Mouse (Mus musculus) limb, embryonic 14.5 days (tissue): ENCODE measurements around the gene Trim44. TPM values are rescaled to one million over a fixed set of nuclear protein-coding genes. Genes with fewer than 3 reads are reported as not detected.
A peak's percentile ranks its signal among the peaks of the same experiment; 100 is the strongest.

Source experiments
- ATAC-seq: fragments of 200-750 bp; cut with Nextera tagmentation; 2 replicates; pipeline ENCODE4 v1.8.0; 2017; ENCODE audit warnings: low read depth, moderate number of reproducible peaks, moderate TSS enrichment; ENCODE audit not compliant: low FRiP score
- DNase-seq: peaks from one replicate; pipeline ENCODE4 v3.0.0-alpha.2; 2015; ENCODE audit warnings: low spot score
- H3K27ac ChIP-seq: fragments of 300-500 bp; sonication (generic); replicated peaks from 2 replicates; pipeline ENCODE4 v1.5.1; 2014; ENCODE audit warnings: low read depth, mild to moderate bottlenecking, low read length, moderate library complexity, mixed read lengths
- H3K27me3 ChIP-seq: fragments of 300-500 bp; sonication (generic); 2 replicates; pipeline ENCODE4 v1.6.1; 2014; ENCODE audit warnings: low read length, mixed read lengths; ENCODE audit not compliant: control insufficient read depth, insufficient read depth
- H3K36me3 ChIP-seq: fragments of 300-500 bp; sonication (generic); 2 replicates; pipeline ENCODE4 v1.6.1; 2014; ENCODE audit warnings: mild to moderate bottlenecking, low read length, moderate library complexity, mixed read lengths; ENCODE audit not compliant: control insufficient read depth, insufficient read depth
- H3K4me1 ChIP-seq: fragments of 300-500 bp; sonication (generic); 2 replicates; pipeline ENCODE4 v1.6.1; 2014; ENCODE audit warnings: antibody characterized with exemption, low read length, mixed read lengths; ENCODE audit not compliant: control insufficient read depth, insufficient read depth
- H3K4me2 ChIP-seq: fragments of 300-500 bp; sonication (generic); replicated peaks from 2 replicates; pipeline ENCODE4 v1.6.1; 2014; ENCODE audit warnings: low read depth, mild to moderate bottlenecking, low read length, moderate library complexity; ENCODE audit not compliant: severe bottlenecking
- H3K4me3 ChIP-seq: fragments of 300-500 bp; sonication (generic); replicated peaks from 2 replicates; pipeline ENCODE4 v1.5.1; 2014; ENCODE audit warnings: low read length
- H3K9ac ChIP-seq: fragments of 300-500 bp; sonication (generic); 2 replicates; pipeline ENCODE4 v1.6.1; 2014; ENCODE audit warnings: mild to moderate bottlenecking, low read depth, low read length, moderate library complexity; ENCODE audit not compliant: severe bottlenecking
- H3K9me3 ChIP-seq: fragments of 300-500 bp; sonication (generic); 2 replicates; pipeline ENCODE4 v1.6.1; 2016; ENCODE audit warnings: low read length; ENCODE audit not compliant: control insufficient read depth
- POLR2A ChIP-seq: fragments of 200-500 bp; IDR thresholded peaks from 2 replicates; pipeline ENCODE4 v1.8.0; 2012; ENCODE audit warnings: inconsistent platforms, mild to moderate bottlenecking, moderate library complexity, borderline replicate concordance; ENCODE audit not compliant: insufficient read depth, insufficient read length; ENCODE audit errors: extremely low read depth
- WGBS: fragments of 180-500 bp; shearing (Covaris S2); extraction: QIAGEN DNeasy Blood & Tissue Kit; methylation state at CpG from one replicate; pipeline ENCODE4 v1.1.7; 2014; 5-methylcytosine and 5-hydroxymethylcytosine counted together
- polyA plus RNA-seq, 2 experiments: library from polyadenylated mRNA; depleted of rRNA in 1 of 2; stranded (reverse) in 1 of 2; unstranded in 1 of 2; fragments of >200 nt; fragmentation: Nextera tagmentation in 1 of 2; extraction: Ambion mirVana in 1 of 2; gene quantifications; 2 replicates each; pipeline versions ENCODE4 v1.2.1 to v1.2.3; 2012 to 2014

Gene Trim44
- polyA plus RNA-seq, 2 experiments = 36.4 to 69.7 TPM

DNA sequence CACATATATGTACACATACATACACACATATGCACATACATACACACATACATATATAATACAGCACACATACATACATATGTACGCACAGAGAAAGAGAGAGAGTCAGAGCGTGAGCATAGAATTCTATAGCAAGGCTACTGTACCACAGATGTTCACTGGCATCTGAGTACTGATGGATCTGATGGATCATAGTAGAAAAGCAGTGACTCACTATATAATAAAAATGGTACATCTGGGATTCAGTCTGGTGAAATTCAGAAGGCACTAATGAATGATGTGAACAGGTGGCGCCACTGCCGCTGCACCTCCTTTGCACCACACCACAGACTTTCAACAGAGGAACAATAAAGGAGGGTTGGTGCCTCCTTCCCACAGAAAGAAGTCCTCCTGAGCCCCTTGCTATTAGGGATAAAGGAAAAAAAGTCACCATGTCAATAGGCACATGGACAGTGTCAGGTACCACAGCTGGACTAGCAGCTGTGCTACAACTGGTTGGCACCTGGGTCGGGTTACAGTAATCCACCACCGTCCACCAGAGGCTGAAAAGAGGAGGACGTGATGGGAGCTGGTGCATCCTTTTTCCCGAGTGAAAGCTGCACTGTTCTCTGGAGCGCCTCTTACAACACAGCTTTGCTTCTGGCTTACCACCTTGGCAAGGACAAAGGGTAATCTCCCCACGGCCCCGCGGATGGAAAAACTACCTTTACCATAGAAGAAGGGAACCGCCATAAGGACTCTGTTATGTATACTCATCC is 139.9 kb downstream of the Trim44 start:
- Histone ChIP-seq H3K9ac (no peak overlapping the region), H3K27ac (no peak overlapping the region), H3K4me3 (no peak overlapping the region), H3K36me3 (no peaks in the 10 kb centered on the region), H3K4me1 (no peaks in the 10 kb centered on the region), H3K9me3 (no peaks in the 10 kb centered on the region), H3K4me2 (no peak overlapping the region), H3K27me3 (no peaks in the 10 kb centered on the region)
- DNase-seq (no peak), ATAC-seq (peak; percentile 65)
- 42% methylated on average over 13 of the region's 13 CpGs for WGBS
- no peak for TF ChIP-seq POLR2A

DNA sequence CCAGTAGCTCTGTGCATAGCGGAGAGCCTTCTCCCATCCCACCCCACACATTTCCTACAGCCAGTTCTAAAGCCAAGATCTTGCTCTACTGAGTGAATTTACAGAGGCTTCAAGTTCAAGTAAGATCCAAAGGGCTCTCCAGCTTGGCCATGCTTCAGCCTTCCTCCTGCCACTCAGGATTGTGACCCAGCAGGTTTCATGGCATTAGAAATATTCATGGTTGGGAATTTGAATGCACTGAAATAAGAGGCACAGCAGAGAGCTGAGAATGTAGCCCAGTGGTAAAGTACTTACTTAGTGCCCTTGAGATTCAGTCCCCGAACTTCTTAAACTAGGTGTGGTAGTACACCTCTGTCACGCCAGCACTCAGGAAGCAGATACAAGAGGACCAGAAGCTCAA is 140.7 kb downstream of the Trim44 start:
- no peaks in the 10 kb centered on the region for H3K27me3 ChIP-seq
- 88% methylated on average over 3 of the region's 3 CpGs for WGBS
- ATAC-seq (no peak), DNase-seq (no peak)
- H3K9ac ChIP-seq = no peak overlapping the region
- no peaks in the 10 kb centered on the region for H3K36me3 ChIP-seq
- no peak for TF ChIP-seq POLR2A
- H3K27ac ChIP-seq = no peak overlapping the region
- no peak overlapping the region for H3K4me3 ChIP-seq
- no peaks in the 10 kb centered on the region for H3K9me3 ChIP-seq
- H3K4me2 ChIP-seq = no peak overlapping the region
- H3K4me1 ChIP-seq = no peaks in the 10 kb centered on the region

DNA sequence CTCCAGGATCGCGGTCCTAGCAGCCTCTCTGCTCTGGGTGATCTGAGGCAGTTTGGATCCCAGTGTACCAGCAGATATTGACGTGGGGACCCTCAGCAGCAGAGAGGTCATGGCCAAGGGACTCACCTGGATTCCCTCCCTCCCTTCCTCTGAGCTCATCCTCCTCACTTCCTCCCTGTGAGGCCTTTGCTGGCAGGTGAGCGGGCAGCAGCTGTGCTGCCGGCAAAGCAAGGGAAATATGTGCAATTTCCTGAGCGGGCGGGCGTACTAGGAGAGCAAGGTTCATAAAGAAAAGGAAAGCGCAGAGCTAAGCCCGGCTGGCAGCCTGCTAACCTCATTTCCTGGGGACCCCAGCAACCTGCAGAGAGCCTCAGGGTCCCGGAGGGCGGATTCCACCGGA is 148.5 kb downstream of the Trim44 start:
- no peaks in the 10 kb centered on the region for H3K27me3 ChIP-seq
- 7% methylated on average over 13 of the region's 13 CpGs for WGBS
- peak; percentile 62; the same call in 1 of the 2 replicates for ATAC-seq
- H3K4me1 ChIP-seq = peaks cover 22% of the 10 kb centered on the region
- no peaks in the 10 kb centered on the region for H3K9me3 ChIP-seq
- DNase-seq = peak; percentile 46
- H3K4me2 ChIP-seq = peak overlapping the region; percentile 41
- no peak overlapping the region for H3K27ac ChIP-seq
- no peak overlapping the region; the same call in 1 of the 2 replicates for H3K4me3 ChIP-seq
- H3K36me3 ChIP-seq = no peaks in the 10 kb centered on the region
- TF ChIP-seq POLR2A = no peak
- 0 out of 2 replicates have a peak overlapping the region, but pooled peaks have one; percentile 3 for H3K9ac ChIP-seq

DNA sequence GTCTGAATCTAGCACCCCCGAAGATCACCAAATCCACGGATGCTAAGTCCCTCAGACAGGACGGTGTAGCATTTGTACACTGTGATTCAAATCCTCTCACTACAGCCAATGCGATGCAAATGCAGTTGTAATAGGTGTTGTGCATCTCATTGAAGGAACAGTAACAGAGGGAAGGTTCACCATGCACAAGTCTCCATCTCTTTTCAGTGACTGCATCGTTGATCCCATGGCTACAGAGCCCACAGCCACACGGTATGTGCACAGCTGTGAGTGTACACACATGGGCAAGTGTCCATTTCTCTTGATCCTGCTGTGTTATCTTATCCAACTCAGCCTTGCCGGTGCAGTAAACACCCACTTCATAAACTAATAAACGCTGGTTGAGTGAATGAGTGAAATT is 148.9 kb downstream of the Trim44 start:
- no peak for TF ChIP-seq POLR2A
- peak overlapping the region; percentile 41; the same call in 1 of the 2 replicates for H3K4me2 ChIP-seq
- no peak overlapping the region for H3K9ac ChIP-seq
- 28% methylated on average over 8 of the region's 8 CpGs for WGBS
- H3K36me3 ChIP-seq = no peaks in the 10 kb centered on the region
- H3K4me1 ChIP-seq = peaks cover 22% of the 10 kb centered on the region
- no peak overlapping the region for H3K27ac ChIP-seq
- no peak for ATAC-seq
- H3K9me3 ChIP-seq = no peaks in the 10 kb centered on the region
- no peaks in the 10 kb centered on the region for H3K27me3 ChIP-seq
- H3K4me3 ChIP-seq = no peak overlapping the region
- no peak for DNase-seq

DNA sequence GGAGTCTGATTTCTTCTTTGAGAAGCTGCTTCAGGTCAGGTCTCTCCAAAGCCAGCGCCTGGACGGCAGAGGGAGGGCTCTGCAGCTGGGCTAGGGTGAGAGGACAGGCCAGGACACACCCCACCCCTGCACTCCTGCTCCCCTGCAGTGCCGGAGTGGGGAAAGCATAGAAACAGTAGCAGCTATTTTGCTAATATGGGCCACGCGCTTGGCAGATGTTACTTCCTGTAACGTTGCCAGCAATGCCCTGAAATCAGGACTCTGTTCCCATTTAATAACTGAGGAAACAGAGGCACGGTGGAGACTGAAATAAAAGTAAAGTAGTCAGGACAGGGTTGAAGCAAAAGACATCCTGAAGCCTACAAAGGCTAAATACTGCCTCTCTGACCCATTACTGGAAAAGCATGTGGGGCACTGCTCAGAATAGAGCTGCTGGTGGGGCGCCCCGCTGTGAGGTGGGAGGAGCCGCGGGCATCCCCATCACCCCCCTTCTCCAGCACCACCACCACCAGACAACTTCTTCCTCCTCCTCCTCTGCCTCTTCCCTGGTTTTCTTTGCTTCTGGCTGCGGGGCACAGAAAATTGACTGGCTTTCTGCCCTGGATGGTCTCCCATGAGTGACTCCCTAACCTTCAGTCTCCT is 149.5 kb downstream of the Trim44 start:
- ATAC-seq = no peak

More for the DNA sequence above, 149.5 kb downstream of the Trim44 start:
- 2% methylated on average over 12 of the region's 12 CpGs for WGBS
- H3K27me3 ChIP-seq = no peaks in the 10 kb centered on the region
- H3K27ac ChIP-seq = no peak overlapping the region
- H3K4me1 ChIP-seq = peaks cover 22% of the 10 kb centered on the region
- H3K4me3 ChIP-seq = no peak overlapping the region
- H3K9ac ChIP-seq = no peak overlapping the region
- no peak for TF ChIP-seq POLR2A
- no peaks in the 10 kb centered on the region for H3K9me3 ChIP-seq
- no peaks in the 10 kb centered on the region for H3K36me3 ChIP-seq
- peak overlapping the region; percentile 14; the same call in 1 of the 2 replicates for H3K4me2 ChIP-seq
- DNase-seq = peak; percentile 30
